Mouse (Mus musculus) spleen, adult 2 months (tissue): ENCODE measurements around the gene Tas2r138.

Source experiments
- CTCF ChIP-seq: fragments of 200-500 bp; IDR thresholded peaks from 2 replicates; pipeline ENCODE4 v1.5.1; 2011; ENCODE audit warnings: mild to moderate bottlenecking, inconsistent platforms; ENCODE audit not compliant: insufficient read depth, insufficient read length, insufficient replicate concordance; ENCODE audit errors: extremely low read depth
- POLR2A ChIP-seq: fragments of 200-500 bp; IDR thresholded peaks from 2 replicates; pipeline ENCODE4 v1.6.1; 2011; ENCODE audit warnings: low read depth, low read length, inconsistent platforms

DNA sequence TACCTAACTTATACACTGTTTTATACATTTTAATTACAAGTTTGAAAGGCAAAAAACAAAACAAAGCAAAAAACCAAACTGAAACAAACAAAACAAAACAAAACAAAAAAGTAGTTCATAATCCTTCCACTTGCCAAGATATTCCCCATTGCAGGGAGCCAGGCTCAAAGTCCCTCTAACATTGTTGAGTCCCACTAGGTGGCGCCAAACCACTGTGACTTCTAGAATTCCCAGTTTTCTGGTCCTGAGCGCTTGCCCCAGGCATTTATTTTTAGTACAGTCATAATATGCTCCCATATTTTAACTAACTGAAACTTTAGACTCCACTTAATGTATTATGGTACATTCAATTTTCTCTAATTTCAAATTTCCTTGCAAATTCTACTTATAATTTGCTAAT, 4.9 kb upstream of the Tas2r138 start:
- TF ChIP-seq POLR2A (no peak), CTCF (peak; percentile 42; the same call in 1 of the 2 replicates)
